Mouse (Mus musculus): ENCODE data around the gene Ccl12. TPM values are rescaled to one million over a fixed set of nuclear protein-coding genes. Genes with fewer than 3 reads are reported as not detected.

The Ccl12 gene
- total RNA-seq, 2 experiments from 2014 or later: not detected

DNA sequence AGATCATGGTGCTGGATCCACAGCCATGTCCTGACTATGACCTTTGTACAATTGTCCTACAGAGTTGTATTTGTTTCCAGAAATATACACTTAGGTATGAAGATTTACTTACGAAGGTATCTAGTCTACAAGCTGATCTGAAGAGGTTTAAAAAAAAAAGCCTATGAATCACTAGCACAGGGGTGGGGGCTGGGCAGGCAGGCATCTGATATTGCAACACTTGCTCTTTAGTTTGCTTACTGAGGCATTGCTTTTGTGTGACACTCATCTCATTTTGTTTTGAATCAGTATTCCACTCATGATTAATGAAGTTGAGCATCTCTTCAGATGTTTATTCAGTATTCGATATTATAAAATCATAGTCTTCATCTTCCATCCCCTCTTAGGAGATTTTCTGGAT is 34.6 kb downstream of the Ccl12 start:
- DNase-seq (ENCODE audit: extremely low spot score in 1 of 2, low spot score in 1 of 2): no peak

DNA sequence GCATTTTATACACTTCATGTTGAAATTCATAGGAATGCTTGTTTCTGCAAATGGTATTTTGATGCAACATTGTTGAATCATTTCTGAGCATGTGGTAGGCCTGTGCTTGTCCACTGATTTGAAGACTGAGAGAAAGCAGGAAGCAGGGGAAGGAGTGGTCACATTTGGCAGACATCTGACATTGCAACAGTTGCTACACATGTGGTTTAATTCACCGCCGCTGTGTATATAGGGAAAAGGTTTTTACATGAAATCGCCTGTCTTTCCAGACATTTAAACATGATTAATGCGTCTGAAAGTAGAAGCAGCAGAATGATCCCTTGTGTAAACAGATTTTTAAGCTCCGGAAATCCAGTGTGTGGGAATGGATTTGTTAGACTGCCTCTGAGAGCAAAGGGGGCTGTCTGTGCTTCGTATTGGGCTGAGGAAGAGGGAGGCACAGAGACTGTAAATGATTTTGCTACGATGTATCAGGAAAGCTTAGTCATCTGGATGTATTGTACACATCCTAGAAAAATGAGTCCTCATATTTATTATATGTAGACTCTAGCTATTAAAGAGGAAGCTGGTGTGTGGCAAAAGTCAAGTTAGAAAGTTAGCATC is 37.9 kb downstream of the Ccl12 start:
- DNase-seq (ENCODE audit: extremely low spot score in 1 of 2, low spot score in 1 of 2): no peak

Other genes starting within 250 kb of the Ccl12 start
- under 1 TPM; 0.12 to 0.15 TPM for gene 5530401A14Rik, start 241.2 kb upstream of the Ccl12 start, total RNA-seq (2021)
- 10 to 100 TPM; 58.4 to 61.0 TPM for gene Asic2, start 133.4 kb upstream of the Ccl12 start, total RNA-seq (2021)
- gene Ccl2, start 66.3 kb upstream of the Ccl12 start, total RNA-seq (2021): not detected
- gene Gm17268, start 63.3 kb upstream of the Ccl12 start, total RNA-seq (2021): not detected
- not detected for gene Ccl7, start 56.1 kb upstream of the Ccl12 start, total RNA-seq (2021)
- gene Ccl11, start 44.0 kb upstream of the Ccl12 start, total RNA-seq (2021): under 1 TPM; 0.34 to 0.35 TPM
- gene Ccl8, start 13.3 kb downstream of the Ccl12 start, total RNA-seq (2021): not detected
- not detected for gene Ccl1, start 203.8 kb downstream of the Ccl12 start, total RNA-seq (2021)